Mouse (Mus musculus) urinary bladder, postnatal 25 days (tissue): ENCODE data around the gene Tcf23.

Experiments
- DNase-seq: peaks from one replicate; pipeline ENCODE4 v3.0.0; 2022; ENCODE audit warnings: low spot score

Gene Tcf23

DNA sequence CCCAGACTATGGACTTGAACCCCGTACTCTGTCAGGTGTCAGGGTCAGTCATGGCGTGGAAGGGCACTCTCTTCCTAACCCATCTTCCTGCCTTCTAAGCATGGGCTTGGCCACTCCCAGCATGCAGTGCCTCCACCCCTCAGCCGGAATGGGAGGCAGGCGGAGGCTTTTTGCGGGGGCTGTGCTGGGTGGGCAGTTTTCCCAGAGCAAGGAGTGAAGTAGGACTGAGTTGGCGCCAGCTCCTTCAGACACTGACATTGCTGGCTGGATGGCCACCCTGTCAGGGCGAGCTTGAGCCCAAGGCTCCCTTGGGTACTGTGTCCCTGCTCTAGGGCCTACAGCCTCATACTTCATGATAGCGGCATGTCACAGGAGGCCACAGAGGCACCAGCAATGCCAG lies at the start of gene Tcf23:
Gene Tcf23, plus strand, starts transcription at position 247 of the 400 bp plus-strand sequence.
- DNase-seq: peak; percentile 26

DNA sequence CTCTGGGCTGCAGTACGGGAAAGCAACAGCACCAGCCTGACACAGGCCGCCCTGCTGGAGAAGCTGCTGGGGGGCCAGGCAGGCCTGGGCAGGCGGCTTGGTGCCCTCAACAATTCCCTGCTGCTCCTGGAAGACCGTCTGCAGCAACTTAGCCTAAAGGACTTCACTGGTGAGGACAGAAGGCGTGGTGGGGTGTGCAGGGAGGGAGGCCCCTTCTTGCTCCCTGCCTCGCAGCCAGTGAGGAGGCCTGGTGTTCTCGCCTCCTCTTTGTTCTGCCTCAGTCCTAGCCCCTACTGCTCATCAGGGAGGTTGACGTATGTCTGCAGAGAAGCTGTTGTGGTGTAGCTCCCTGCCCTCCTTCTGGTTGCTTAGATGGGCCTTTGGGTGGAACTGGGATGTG lies 49.8 kb upstream of the Tcf23 start:
- no peak for DNase-seq

DNA sequence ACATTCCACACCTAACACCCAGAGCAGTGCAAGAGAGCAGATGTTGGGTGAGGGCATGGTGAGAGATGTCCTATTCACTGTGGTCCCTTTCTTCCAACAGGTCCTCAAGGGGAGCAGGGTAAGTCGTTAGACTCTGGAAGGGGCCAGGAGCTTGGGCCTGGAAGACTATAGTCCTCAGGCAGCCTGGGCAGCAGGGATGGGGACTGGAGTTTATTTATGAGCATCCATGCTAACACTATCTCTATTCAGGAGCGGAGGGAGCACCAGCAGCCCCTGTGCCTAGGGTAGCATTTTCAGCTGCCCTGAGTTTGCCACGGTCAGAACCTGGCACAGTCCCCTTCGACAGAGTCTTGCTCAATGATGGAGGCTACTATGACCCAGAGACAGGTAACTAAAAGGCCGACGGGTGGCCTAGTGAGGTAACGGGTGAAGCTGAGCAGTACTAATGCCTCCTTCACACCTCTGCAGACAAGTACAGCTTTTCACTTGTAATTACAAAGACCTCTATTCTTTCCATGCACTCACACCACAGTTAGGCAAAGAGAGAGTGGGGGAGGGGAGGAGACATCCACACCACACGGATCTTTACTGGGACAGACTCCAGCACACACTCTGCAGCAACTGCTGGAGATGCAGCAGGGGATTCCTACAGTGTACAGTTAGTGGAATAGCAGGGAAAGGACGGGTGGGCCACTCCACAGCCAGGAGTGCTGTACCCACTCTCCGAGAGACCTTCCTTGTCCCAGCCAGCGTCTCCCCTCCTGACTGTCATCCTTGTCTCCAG lies 48.4 kb upstream of the Tcf23 start:
- DNase-seq: no peak

DNA sequence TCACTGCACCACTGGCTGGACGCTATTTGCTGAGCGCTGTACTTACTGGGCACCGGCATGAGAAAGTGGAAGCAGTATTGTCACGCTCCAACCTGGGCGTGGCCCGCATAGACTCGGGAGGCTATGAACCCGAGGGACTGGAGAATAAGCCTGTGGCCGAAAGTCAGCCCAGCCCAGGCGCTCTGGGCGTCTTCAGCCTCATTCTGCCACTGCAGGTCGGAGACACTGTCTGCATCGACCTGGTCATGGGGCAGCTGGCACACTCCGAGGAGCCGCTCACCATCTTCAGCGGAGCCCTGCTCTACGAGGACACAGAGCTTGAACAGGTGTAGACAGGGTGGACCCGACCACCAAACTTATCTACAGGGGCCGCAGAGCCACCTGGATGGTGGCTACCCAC lies 47.8 kb upstream of the Tcf23 start:
- no peak for DNase-seq

DNA sequence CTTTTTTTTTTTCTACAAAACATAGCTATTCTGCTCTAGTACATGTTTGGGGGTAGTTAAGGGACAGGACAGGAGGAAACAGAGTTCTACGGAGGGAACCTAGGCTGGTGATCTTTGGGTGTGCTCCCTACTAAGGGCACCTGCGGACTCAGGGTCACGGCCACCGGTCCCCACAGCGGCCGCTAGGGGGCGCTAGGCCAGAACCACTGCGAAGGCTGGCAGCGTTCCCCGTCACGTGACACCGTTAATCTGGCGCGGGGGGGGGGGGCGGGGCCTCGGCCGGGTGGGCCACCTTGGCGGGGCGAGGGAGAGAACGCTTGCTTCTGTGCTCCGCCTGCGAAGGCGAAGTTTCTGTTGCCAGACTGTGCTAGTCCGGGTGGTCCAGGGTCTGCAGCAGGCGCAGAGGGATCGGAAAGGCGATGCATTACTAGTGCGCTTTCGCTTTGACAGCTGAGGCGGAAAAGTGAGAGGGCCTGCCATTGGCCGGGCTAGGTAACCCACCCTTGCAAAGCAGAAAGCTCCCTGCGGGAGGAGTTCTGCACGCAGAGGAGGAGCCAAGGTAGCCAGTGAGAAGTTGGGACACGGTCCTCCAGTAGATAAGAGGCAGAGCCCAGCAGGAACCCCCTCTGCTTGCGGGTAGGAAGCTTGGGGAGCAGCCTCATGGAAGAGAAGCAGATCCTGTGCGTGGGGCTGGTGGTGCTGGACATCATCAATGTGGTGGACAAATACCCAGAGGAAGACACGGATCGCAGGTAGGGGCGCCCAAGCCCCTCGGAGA lies 47.0 kb upstream of the Tcf23 start, which contains the start of gene Khk:
Gene Khk, plus strand, starts transcription at position 176 of the 778 bp plus-strand sequence.
- peak; percentile 95 for DNase-seq

DNA sequence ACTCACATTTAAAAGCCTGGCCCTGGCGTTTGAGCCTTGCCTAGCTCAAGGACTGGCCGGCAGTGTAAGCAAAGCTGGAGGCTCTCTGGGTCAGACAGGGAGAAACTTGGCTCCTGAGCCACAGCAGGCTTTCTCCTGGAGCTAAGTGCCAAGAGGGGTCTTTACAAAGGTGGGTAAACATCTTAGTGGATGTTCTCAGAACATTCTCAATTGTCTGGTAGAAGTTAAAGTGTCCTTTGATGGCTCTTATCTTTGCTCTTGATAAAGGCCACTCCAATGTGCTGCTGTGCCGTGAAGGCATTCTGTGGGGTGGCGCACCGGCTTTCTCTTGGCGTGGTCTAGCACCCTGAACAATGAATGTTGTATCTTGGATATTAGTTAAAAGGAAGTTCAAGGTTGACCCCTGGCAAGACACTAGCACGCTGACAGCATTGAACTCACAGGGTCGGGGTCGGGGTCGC lies 45.9 kb upstream of the Tcf23 start:
- no peak for DNase-seq

DNA sequence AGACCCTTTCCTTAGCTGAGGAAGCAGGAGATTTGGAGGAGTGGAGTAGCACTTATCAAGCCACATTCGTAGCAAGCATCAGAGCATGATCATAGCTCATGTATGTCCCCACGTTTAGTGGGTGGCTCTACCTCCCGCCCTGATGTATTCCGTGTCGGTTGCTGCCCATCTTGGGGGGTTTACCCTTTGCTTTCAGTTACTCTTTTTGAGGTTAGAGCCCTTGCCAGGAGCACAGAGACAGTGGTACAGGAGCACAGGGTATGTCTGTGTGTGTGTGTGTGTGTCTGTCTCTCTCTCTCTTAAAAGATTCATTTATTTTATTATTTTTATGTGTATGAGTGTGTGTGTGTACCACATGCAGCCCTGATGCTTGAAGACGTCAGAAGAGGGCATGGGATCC lies 45.3 kb upstream of the Tcf23 start:
- DNase-seq: no peak

DNA sequence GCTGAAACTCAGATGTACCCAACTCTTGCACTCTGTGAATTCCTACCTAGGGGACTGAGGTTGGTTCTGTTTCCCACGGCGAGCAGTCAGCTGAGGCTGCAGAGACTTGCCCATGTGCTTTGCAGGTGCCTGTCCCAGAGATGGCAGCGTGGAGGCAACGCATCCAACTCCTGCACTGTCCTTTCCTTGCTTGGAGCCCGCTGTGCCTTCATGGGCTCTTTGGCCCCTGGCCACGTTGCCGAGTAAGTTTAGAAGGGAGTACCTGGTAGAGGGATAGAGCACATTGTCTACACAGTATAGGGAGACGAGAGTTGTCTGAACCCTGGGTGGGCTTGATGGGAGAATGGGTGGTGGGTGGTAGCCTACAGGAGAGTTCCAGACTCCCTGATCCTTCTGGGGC lies 43.8 kb upstream of the Tcf23 start:
- no peak for DNase-seq

DNA sequence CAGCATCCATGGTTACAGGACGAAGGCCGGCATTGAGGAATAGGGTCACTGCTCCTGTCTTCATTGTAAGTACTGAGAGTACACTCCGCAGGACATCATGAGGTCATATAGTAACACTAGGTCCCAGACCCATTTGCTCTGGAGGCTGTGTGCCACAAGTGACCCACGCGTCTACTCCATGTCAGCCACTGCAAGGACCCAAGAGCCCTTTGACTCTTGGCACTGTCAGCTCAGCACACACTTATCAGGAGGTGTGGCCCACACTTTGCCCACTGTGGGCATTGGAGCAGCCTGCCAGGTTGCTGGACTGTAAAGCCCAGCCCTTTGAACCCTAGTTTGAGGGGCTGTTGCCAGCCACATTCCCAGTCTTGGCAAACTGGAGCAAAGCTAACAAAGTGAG lies 43.2 kb upstream of the Tcf23 start:
- no peak for DNase-seq

DNA sequence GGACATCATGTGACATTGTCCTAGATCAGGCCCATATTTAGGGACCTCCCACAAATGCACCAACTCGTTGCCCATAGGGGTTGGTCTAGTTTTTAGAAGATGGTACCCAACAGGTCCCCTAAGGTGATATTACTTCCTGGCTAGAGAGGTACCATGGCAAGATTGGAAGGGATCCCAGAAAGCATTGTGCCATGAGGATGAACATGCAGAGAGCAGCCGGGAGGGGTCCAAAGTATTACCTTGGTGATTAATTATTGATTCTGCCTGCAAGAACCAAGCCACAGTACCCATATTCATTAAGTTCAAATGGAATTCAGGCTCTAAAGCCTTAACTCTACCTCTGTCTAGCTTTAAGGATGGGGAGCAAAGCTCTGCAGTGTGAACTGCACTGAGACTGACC lies 42.4 kb upstream of the Tcf23 start:
- DNase-seq: no peak

DNA sequence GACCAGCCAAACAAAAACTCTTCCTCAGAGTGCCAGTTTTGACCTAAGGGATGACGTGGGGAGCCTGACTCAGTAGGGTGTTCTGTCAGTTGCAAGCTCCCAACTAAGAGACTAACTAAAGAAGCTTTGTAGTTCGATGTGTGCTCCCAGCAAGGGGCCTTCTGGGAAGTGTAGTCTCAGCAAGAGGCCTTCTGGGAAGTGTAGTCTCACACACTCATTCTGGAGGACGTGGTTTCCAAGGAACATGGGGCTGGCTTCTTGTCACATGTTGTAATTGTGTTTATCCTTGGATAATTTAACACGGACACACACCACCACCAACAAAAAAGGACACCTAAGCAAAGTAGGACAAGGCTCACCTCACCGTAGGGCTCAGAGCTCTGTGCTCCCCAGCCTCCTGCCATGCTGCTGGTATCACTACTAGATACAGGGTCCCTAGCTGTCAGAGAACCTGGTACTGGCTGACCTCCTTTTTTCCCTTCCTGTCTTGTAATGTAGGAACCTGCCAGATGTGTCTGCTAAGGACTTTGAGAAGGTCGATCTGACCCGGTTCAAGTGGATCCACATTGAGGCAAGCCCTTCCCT lies 40.4 kb upstream of the Tcf23 start:
- DNase-seq: no peak

DNA sequence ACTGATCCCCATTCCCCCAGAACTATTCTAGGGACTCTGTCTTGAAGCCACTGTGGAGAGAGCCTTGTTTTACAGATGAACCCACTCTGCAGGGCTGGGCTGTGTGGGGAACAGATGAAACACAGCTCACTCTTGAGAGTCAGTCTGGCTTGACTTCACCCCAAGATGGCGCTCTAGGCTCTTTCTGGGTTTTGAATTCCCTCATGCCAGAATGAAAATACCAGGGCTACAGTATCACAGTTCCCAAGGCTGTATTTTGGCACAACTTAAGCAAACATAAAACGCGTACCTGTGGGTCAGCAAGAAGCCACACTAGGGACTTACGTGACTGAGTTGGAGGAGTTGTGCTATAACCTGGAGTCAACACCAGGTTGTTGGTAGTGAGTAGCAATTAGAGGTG lies 38.3 kb upstream of the Tcf23 start:
- DNase-seq: peak; percentile 69

DNA sequence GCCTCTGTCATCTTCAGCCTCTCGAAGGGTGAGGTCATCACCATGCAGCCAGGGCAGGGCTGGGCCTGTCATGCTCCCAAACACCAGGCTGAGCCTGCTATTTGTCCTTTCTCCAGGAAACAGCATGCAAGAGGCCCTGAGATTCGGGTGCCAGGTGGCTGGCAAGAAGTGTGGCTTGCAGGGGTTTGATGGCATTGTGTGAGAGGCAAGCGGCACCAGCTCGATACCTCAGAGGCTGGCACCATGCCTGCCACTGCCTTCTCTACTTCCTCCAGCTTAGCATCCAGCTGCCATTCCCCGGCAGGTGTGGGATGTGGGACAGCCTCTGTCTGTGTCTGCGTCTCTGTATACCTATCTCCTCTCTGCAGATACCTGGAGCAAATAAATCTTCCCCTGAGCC lies 37.6 kb upstream of the Tcf23 start:
- no peak for DNase-seq

DNA sequence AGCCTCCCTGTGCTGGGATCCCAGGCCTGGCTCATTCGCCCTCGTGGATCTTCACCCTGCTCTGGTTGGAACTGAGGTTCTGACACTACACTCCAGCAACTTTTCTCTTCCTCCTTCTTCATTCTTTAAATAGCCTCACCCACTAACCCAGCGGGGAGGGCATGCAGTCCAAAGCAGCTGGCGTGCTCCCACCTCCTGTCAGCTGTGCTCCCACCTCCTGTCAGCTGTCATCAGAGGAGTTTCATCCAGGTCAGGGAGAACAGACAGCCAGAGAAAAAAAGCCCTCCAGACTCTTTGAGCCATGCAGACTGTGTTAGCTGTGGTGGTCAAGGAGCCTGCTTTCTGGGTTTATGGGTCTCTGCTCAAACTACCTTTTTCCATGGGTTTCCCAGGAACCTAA lies 37.1 kb upstream of the Tcf23 start:
- no peak for DNase-seq

DNA sequence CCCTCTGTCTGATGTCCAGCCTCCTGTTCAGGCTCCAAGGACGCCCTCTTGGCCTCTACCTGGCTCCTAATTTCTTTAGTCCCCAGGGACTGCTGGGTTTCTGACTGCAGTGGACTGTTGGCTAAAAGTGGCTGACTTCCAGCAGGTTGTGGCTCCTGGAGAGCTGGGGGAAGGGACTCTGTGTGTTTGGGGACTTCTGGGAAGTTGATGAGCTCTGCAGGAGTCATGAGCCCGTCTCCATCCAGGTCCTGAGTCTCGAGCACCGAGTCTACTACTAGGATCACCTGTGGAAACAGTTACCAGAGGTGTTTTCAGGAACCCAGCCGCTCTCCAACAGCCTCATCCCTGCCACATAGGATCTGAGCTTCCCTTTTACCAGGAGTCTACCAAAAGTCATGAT lies 34.8 kb upstream of the Tcf23 start:
- DNase-seq: no peak

DNA sequence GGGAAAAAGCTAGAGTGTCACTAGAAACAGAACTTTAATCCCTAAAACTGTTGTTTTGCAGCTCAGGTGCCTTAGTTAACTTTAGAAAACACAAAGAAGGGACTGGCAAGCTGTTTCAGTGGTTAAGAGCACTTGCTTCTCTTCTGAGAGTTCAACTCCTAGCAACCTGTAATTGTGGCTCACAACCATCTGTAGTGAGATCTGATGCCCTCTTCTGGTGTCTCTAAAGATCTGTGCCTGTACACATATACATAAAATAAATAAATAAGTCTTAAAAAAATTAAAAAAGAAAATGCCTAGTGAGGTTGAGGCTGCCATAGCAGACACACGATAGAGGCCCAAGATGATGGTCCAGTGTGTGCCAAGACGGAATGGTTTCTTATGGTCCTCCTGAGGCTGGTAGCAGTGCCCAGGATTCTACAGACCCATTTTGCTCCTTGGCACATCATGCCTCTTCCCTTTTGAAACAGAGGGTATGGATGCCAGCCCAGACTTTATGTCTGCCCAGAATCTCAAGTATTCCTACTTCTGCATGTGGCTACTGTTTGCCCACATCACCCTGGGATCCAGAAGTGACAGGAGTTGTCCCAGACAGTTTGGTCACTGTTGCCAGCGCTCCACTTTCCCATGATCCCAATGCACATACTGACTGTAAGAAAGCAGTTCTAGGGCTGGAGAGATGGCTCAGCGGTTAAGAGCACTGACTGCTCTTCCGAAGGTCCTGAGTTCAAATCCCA lies 33.6 kb upstream of the Tcf23 start:
- no peak for DNase-seq

DNA sequence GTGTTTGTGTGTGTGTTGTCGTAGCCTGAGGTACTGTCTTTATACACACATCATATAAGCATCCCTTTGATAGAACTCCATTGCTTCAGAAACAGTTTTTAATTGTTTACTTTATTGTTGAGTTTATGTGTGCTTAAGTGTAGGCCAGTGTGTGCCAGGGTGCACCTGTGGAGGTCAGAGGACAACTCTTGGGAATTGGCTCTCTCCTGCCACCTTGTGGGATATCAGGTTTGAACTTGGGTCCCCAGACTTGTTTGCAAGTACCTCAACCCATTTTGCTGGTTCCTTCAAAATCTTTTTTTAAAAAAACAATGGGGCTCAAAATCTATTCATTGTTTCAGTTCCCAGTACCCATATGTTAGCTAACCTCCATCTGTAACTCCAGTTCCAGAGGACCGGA lies 25.5 kb upstream of the Tcf23 start:
- no peak for DNase-seq

DNA sequence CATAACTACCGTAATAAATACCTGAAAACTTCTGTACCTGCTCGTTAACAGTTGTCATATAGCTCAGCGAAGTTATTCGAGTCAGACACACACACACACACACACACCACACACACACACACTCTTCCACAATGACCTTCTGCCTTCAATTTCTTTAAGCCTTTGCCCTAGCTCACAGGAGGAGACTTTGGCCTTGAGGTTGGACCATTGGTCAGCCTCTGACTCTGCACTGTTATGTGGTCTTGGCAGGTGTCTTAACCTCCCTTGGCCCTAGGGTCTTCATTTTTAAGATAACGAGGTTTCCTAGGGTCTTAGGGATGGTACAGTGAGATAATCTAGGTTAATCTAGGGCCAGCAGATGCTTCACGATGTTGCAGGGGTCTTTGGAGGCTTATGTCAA lies 24.1 kb upstream of the Tcf23 start:
- no peak for DNase-seq

DNA sequence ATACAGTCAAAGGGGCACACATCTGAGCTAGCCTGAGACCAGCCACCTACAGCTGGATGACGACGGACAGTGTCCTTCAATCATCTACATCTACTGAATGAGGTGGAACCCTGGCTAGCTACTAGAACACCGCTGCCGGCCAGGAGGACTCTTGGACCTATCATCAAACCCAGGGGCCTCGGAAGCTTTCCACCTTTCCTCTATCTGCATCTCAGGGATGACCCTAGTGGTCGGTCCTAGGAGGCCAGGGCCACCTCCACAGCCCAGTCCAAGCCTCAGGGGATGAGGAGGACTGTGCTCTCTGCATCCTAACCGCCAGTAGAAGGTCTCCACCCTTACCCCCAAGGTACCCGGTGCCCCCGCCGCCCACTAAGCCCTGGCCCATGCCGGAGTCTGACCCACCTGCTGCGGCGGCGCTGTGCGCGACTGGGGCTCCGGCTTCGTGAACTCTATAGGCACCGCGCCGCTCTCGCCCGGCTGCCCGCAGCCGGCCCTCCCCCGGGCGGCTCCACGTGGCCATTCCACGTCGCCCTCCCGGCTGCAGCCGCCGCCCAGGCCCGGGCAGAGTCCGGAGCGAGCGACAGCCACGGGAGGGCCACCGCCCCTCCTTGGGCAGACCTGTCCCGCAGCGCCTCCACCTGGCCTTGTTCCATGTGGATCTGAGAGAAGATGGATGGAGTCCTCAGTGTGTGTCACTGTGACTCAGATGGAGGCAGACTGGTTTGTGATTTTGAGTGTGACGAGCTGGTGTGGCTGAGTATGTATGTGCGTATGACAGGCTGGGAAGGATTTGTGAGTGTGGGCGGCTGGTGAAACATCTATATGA lies 23.3 kb upstream of the Tcf23 start, which contains the start of gene Cgref1:
Gene Cgref1, minus strand, starts transcription at position 636 of the 826 bp plus-strand sequence.
- DNase-seq: peak; percentile 60

DNA sequence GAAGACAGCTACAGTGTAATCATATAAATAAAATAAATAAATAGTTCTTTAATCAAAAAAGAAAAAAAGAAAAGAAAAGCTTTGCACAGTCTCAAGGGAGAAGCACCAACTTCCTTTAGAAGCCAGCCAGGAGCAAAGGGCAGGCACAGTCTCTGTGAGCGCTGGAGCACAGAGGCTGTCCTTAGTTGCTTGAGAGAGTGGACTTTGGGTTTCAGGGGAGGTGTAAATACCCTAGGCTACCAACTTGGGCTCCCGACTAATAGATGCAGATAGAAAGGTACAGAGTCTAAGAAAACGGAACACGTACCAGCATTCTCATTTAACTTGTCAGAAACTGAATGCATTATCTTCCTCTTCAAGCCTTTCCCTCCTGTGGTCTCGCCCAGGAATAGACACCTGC lies 19.8 kb upstream of the Tcf23 start:
- DNase-seq: no peak

DNA sequence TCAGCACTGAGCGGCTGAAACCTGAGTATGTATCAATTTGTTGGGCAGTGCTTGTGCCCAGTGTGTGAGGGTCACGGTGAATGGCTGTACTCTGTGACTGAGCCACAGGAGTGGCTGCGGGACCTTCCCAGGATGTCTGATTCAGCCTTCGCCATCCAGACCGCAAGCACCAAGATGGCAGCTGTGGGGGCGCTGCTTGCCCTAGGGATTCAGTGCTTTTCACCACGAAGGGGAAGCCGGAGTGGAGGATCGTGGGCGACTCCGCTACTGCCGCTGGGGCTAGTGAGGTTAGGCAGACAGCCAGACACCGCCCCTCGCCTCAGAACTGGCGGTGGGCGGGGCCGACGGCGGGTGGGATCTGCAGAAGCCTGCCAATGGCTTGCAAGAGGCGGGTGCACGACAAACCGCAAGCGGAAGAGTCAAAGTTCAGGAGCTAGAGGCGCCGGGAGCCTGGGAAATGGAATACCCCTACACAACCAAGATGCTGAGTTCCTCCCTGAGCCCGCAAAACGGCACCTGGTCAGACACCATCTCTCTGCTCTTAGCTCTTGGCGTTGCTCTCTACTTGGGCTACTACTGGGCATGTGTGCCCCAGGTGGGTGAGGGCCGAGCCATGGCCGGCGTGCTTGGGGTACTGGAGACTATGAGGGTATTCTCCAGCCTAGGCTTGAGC lies 18.7 kb upstream of the Tcf23 start:
- peak; percentile 86 for DNase-seq
